Mouse (Mus musculus) stomach, postnatal 0 days (tissue): ENCODE measurements around the gene Rlbp1. TPM values are rescaled to one million over a fixed set of nuclear protein-coding genes. Genes with fewer than 3 reads are reported as not detected.

Source experiments
- ATAC-seq: fragments of 200-750 bp; cut with Nextera tagmentation; 2 replicates; pipeline ENCODE4 v1.8.0; 2017; ENCODE audit not compliant: low FRiP score, low TSS enrichment
- DNase-seq: peaks from one replicate; pipeline ENCODE4 v3.0.0-alpha.2; 2016; ENCODE audit warnings: low spot score
- H3K27ac ChIP-seq: fragments of 300-500 bp; sonication (generic); replicated peaks from 2 replicates; pipeline ENCODE4 v1.5.1; 2014; ENCODE audit warnings: mild to moderate bottlenecking, control low read depth
- H3K27me3 ChIP-seq: fragments of 300-500 bp; sonication (generic); 2 replicates; pipeline ENCODE4 v1.6.1; 2014; ENCODE audit warnings: low read length; ENCODE audit not compliant: control insufficient read depth, insufficient read depth
- H3K36me3 ChIP-seq: fragments of 300-500 bp; sonication (generic); 2 replicates; pipeline ENCODE4 v1.6.1; 2014; ENCODE audit warnings: low read length, mixed read lengths; ENCODE audit not compliant: control insufficient read depth, insufficient read depth
- H3K4me1 ChIP-seq: fragments of 300-500 bp; sonication (generic); replicated peaks from 2 replicates; pipeline ENCODE4 v1.6.1; 2014; ENCODE audit warnings: antibody characterized with exemption; ENCODE audit not compliant: control insufficient read depth, insufficient read depth
- H3K4me2 ChIP-seq: fragments of 300-500 bp; sonication (generic); replicated peaks from 2 replicates; pipeline ENCODE4 v1.6.1; 2014; ENCODE audit warnings: low read depth, mild to moderate bottlenecking, control low read depth, moderate library complexity
- H3K4me3 ChIP-seq: fragments of 300-500 bp; sonication (generic); 2 replicates; pipeline ENCODE4 v1.5.1; 2014; ENCODE audit warnings: low read depth, low read length, control low read depth
- H3K9ac ChIP-seq: fragments of 300-500 bp; sonication (generic); 2 replicates; pipeline ENCODE4 v1.6.1; 2014; ENCODE audit warnings: mild to moderate bottlenecking, low read length, control low read depth, mixed read lengths
- H3K9me3 ChIP-seq: fragments of 300-500 bp; sonication (generic); 2 replicates; pipeline ENCODE4 v1.6.1; 2016; ENCODE audit warnings: low read length; ENCODE audit not compliant: control insufficient read depth
- CTCF ChIP-seq: IDR thresholded peaks from 2 replicates; pipeline ENCODE4 v1.5.1; 2016; ENCODE audit warnings: antibody characterized with exemption, low read depth, mild to moderate bottlenecking, moderate library complexity
- EP300 ChIP-seq: optimal IDR thresholded peaks from 2 replicates; pipeline ENCODE3; 2016; ENCODE audit warnings: antibody characterized with exemption
- WGBS: fragments of 180-500 bp; shearing (Covaris S2); extraction: QIAGEN DNeasy Blood & Tissue Kit; methylation state at CpG from one replicate; pipeline ENCODE4 v1.1.7; 2014; 5-methylcytosine and 5-hydroxymethylcytosine counted together
- polyA plus RNA-seq: library from polyadenylated mRNA; unstranded; fragments of >200 nt; fragmentation: Nextera tagmentation; extraction: Ambion mirVana; gene quantifications from 2 replicates; pipeline ENCODE4 v1.2.1, GENCODE M21; 2015

Rlbp1 gene
- polyA plus RNA-seq, 1 experiment from 2014 or later, result 0.28 TPM

DNA sequence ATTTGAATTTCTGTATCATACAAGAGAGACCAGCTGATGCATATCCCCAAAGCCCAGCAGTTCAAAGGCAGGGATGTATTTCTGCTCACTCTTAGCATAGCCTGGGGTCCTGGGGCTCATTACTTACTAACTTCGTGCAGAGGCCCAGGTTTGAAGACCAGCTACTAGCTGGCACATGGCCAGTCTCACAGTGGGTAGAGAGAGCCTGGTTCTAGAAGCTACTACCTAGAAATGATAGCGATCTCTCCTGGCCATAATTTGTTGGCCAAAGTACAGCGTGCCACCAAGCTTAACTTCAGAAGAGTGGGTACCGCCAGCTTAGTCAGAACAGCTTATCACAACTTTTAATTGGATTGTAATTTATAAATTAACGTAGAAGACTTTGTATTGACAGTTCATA lies 58.1 kb downstream of the Rlbp1 start:
- no peak overlapping the region for H3K27ac ChIP-seq
- TF ChIP-seq CTCF (no peak), EP300 (no peak)
- H3K9ac ChIP-seq, result no peak overlapping the region
- no peaks in the 10 kb centered on the region for H3K9me3 ChIP-seq
- no peak overlapping the region for H3K4me3 ChIP-seq
- H3K4me2 ChIP-seq, result no peak overlapping the region
- no peaks in the 10 kb centered on the region for H3K27me3 ChIP-seq
- no peaks in the 10 kb centered on the region for H3K4me1 ChIP-seq
- peaks cover 20% of the 10 kb centered on the region for H3K36me3 ChIP-seq
- 81% methylated on average over 5 of the region's 5 CpGs for WGBS
- no peak for DNase-seq
- no peak for ATAC-seq

Other genes with a start within 250 kb of the Rlbp1 start
- 178 TPM in 2 replicates for gene Mfge8, start 238.0 kb downstream of the Rlbp1 start, polyA plus RNA-seq
- 24.6 and 27.5 TPM in 2 replicates for gene Abhd2, start 113.8 kb downstream of the Rlbp1 start, polyA plus RNA-seq
- 1.4 and 1.8 TPM in 2 replicates for gene Fanci, start 4.9 kb upstream of the Rlbp1 start, polyA plus RNA-seq
- gene Polg, start 79.3 kb upstream of the Rlbp1 start, polyA plus RNA-seq, result 13.9 and 18.5 TPM in 2 replicates
- 0.08 TPM in 1 of 2 replicates, not detected in the other for gene Rhcg, start 230.6 kb upstream of the Rlbp1 start, polyA plus RNA-seq